Mouse (Mus musculus): ENCODE results near the gene Uso1. TPM values are rescaled to one million over a fixed set of nuclear protein-coding genes. Genes with fewer than 3 reads are reported as not detected.

Uso1 gene
- polyA plus RNA-seq (2012; rRNA removed): 23.0 and 28.7 TPM in 2 replicates

DNA sequence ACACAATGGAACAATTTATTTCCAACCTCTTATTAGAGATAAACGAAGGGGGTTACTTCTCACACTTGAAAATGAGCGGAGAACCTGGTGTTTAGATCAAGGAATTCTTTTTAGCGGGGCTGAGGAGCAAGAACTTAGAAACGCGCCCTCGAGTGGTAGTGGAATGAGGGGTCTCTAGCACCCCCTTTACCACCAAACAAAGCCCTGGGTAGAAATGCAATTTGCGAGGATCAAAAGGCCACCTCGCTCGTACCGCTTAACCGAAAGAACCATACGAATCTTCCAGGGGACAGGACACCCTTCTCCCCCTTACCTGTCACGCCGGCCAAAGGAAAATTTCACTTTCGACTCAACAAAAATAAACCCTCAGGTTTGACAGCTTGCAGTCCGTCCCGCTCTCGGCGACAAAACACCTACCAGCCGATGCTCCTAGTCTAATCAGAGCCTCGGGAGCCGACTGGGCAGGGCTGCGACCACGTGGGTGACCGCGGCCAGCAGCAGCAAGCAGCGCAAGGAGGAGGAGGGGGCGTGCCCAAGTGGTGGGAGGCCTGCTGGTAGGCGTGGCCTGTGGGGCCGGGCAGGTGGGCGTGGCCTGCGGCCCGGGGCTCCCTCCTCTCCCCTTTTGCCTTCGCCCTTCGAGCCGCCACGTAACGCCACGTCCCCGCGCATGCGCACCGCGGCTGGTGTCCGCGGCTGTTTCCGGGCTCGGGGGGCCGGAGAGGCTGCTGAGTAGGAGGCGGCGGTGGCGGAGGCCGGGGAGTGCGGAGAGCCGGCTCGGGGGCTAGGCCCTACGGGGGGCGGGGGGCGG lies at the start of gene Uso1:
Gene Uso1 (plus strand): TSS at position 700 of the 808 bp plus-strand sequence.
- Histone ChIP-seq H3K27ac (ENCODE audit: insufficient read depth, low read depth, low read length) (0 out of 2 replicates have a peak within 1 kb of the TSS, but pooled peaks have one; percentile 2), H3K27me3 (replicated peaks; ENCODE audit: control insufficient read depth, insufficient read depth, low read length) (no peaks in the 10 kb centered on the region), H3K4me1 (ENCODE audit: control insufficient read depth, insufficient read depth, low read length) (peaks cover 10% of the 10 kb centered on the region), H3K4me3 (ENCODE audit: insufficient read depth, low read depth, low read length) (peak within 1 kb of the TSS; percentile 60), H3K36me3 (ENCODE audit: control insufficient read depth, insufficient read depth, low read length) (no peaks in the 10 kb centered on the region)
- DNase-seq: peak; percentile 100
- 1% methylated on average over 57 of the region's 59 CpGs for WGBS
- peak; percentile 35 for TF ChIP-seq POLR2A (IDR thresholded peaks at IDR 0.05; ENCODE audit: low read depth, low read length)
- TF ChIP-seq CTCF (conservative IDR thresholded peaks at IDR 0.05; ENCODE audit: insufficient read depth, insufficient read length, low read depth, low read length): no peak

DNA sequence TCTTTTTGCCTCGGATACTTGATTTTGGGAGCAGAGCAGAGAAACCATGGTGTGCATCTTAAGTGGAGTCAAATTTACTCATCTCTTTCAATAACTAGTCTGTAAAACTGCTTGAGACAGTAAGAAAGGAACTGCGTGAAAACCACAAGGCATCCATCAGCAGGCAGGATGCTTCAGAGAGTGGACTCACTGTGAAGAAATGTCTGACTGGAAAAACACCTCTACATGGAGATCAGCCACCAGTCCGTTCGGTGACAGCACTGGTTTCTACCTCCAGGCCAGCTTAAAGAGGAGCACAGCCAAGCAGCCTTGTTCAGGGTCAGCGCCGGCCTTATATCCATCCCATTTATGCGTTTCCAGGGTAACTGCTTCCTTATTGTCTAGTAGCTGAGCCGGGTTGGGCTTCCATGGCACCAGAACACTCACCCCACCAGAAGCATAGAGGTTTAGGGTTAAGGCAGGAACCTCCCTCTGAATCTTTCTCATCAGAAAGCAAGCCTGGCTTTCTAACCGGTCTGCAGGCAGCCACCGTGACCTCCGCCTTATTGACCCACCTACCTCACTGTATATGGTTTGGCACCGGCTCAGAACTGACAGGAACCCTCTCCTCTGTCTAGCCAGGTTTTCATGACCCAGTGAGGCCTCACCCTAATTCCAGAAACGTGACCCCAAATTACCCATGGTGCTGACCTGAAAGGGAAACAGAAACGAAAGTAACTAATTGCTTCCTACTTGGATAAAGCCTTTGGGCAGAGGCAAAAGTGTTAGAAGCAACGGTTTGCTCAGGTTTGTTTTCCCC lies 44.3 kb upstream of the Uso1 start:
- Histone ChIP-seq H3K36me3 (ENCODE audit: control insufficient read depth, insufficient read depth, low read length) (no peaks in the 10 kb centered on the region), H3K27me3 (replicated peaks; ENCODE audit: control insufficient read depth, insufficient read depth, low read length) (no peaks in the 10 kb centered on the region), H3K4me3 (ENCODE audit: insufficient read depth, low read depth, low read length) (peak overlapping the region; percentile 58), H3K27ac (ENCODE audit: insufficient read depth, low read depth, low read length) (peak overlapping the region; percentile 70; the same call in 1 of the 2 replicates), H3K4me1 (ENCODE audit: control insufficient read depth, insufficient read depth, low read length) (0 out of 2 replicates have a peak, but pooled peaks cover 5% of the 10 kb centered on the region)
- TF ChIP-seq POLR2A (IDR thresholded peaks at IDR 0.05; ENCODE audit: low read depth, low read length): no peak
- TF ChIP-seq CTCF (conservative IDR thresholded peaks at IDR 0.05; ENCODE audit: insufficient read depth, insufficient read length, low read depth, low read length): no peak
- peak; percentile 32 for DNase-seq
- WGBS: 42% methylated on average over 15 of the region's 15 CpGs

DNA sequence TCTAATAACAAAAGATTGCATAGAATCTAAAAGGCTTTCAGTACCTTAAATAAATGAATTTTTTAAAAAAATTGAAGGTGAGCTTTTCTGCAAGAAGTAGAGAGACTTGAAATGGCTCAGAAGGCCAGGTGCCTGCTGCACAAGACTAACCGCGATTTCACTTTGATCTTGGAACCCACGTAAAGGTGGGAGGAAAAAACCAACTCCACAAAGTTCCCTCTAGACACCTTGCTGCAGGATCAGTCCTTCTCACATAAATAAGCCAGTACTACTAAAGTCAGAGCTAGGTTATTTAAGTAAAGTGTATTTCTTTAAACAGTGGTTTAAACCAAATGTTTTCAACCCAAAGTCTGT lies 43.7 kb upstream of the Uso1 start:
- no peak overlapping the region for H3K4me3 ChIP-seq (ENCODE audit: insufficient read depth, low read depth, low read length)
- H3K36me3 ChIP-seq (ENCODE audit: control insufficient read depth, insufficient read depth, low read length): no peaks in the 10 kb centered on the region
- 58% methylated on average over 3 of the region's 3 CpGs for WGBS
- no peaks in the 10 kb centered on the region for H3K27me3 ChIP-seq (replicated peaks; ENCODE audit: control insufficient read depth, insufficient read depth, low read length)
- TF ChIP-seq CTCF (conservative IDR thresholded peaks at IDR 0.05; ENCODE audit: insufficient read depth, insufficient read length, low read depth, low read length): no peak
- TF ChIP-seq POLR2A (IDR thresholded peaks at IDR 0.05; ENCODE audit: low read depth, low read length): no peak
- DNase-seq: no peak
- no peak overlapping the region; the same call in 1 of the 2 replicates for H3K27ac ChIP-seq (ENCODE audit: insufficient read depth, low read depth, low read length)
- 0 out of 2 replicates have a peak, but pooled peaks cover 5% of the 10 kb centered on the region for H3K4me1 ChIP-seq (ENCODE audit: control insufficient read depth, insufficient read depth, low read length)

- no peak overlapping the region for H3K27ac ChIP-seq (ENCODE audit: insufficient read depth, low read depth, low read length)
- WGBS: 72% methylated on average over 6 of the region's 6 CpGs
- TF ChIP-seq CTCF (conservative IDR thresholded peaks at IDR 0.05; ENCODE audit: insufficient read depth, insufficient read length, low read depth, low read length) (no peak), POLR2A (IDR thresholded peaks at IDR 0.05; ENCODE audit: low read depth, low read length) (no peak)
- no peak overlapping the region for H3K4me3 ChIP-seq (ENCODE audit: insufficient read depth, low read depth, low read length)
- 0 out of 2 replicates have a peak, but pooled peaks cover 5% of the 10 kb centered on the region for H3K4me1 ChIP-seq (ENCODE audit: control insufficient read depth, insufficient read depth, low read length)
- H3K27me3 ChIP-seq (replicated peaks; ENCODE audit: control insufficient read depth, insufficient read depth, low read length): no peaks in the 10 kb centered on the region
- no peaks in the 10 kb centered on the region for H3K36me3 ChIP-seq (ENCODE audit: control insufficient read depth, insufficient read depth, low read length)
- DNase-seq: no peak
These were observed 41.0 kb upstream of the Uso1 start for GRCm38 (mm10) chr5:92096786-92097185.

DNA sequence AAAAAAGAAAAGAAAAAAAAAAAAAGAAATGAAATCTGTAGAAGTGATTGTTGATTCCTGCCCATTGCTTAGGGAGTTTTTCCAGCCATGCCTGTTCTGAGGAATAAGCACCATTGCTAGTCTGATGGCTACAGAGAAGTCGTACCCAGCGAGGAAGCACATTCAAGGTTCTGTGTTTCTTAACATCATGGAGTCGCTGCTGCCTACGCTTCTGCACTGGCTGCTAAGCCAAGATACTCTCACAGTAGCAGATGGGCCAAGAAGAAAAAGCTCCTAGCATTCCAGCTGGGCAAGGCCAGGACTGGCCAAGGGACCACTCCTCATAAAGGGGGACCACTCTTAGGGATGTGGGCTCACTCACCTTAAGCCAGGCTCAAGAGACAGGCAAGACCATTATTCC lies 40.0 kb upstream of the Uso1 start:
- TF ChIP-seq POLR2A (IDR thresholded peaks at IDR 0.05; ENCODE audit: low read depth, low read length) (no peak), CTCF (conservative IDR thresholded peaks at IDR 0.05; ENCODE audit: insufficient read depth, insufficient read length, low read depth, low read length) (no peak)
- Histone ChIP-seq H3K4me1 (ENCODE audit: control insufficient read depth, insufficient read depth, low read length) (0 out of 2 replicates have a peak, but pooled peaks cover 5% of the 10 kb centered on the region), H3K36me3 (ENCODE audit: control insufficient read depth, insufficient read depth, low read length) (no peaks in the 10 kb centered on the region), H3K27ac (ENCODE audit: insufficient read depth, low read depth, low read length) (no peak overlapping the region), H3K27me3 (replicated peaks; ENCODE audit: control insufficient read depth, insufficient read depth, low read length) (no peaks in the 10 kb centered on the region), H3K4me3 (ENCODE audit: insufficient read depth, low read depth, low read length) (no peak overlapping the region)
- no peak for DNase-seq
- 95% methylated on average over 4 of the region's 4 CpGs for WGBS

GRCm38 (mm10) chr5:92098351-92099109 lies 39.2 kb upstream of the Uso1 start:
- no peaks in the 10 kb centered on the region for H3K36me3 ChIP-seq (ENCODE audit: control insufficient read depth, insufficient read depth, low read length)
- H3K4me1 ChIP-seq (ENCODE audit: control insufficient read depth, insufficient read depth, low read length): 0 out of 2 replicates have a peak, but pooled peaks cover 2% of the 10 kb centered on the region
- H3K27me3 ChIP-seq (replicated peaks; ENCODE audit: control insufficient read depth, insufficient read depth, low read length): no peaks in the 10 kb centered on the region
- peak; percentile 74 for DNase-seq
- no peak overlapping the region for H3K4me3 ChIP-seq (ENCODE audit: insufficient read depth, low read depth, low read length)
- no peak for TF ChIP-seq CTCF (conservative IDR thresholded peaks at IDR 0.05; ENCODE audit: insufficient read depth, insufficient read length, low read depth, low read length)
- TF ChIP-seq POLR2A (IDR thresholded peaks at IDR 0.05; ENCODE audit: low read depth, low read length): no peak
- 40% methylated on average over 13 of the region's 13 CpGs for WGBS
- no peak overlapping the region for H3K27ac ChIP-seq (ENCODE audit: insufficient read depth, low read depth, low read length)
